Mouse (Mus musculus) left cerebral cortex, adult 8-10 months (tissue): Measurements from ENCODE around the gene Ntng2. TPM values are rescaled to one million over a fixed set of nuclear protein-coding genes. Genes with fewer than 3 reads are reported as not detected.

ENCODE experiments used
- DNase-seq, 2 experiments: peaks; one replicate each; pipeline ENCODE4 v3.0.0; 2022; ENCODE audit warnings: low spot score in 2 of 2
- total RNA-seq, 4 experiments: library from RNA; stranded (reverse); gene quantifications; 2 replicates each; pipeline ENCODE4 v1.2.4; 2022

Ntng2 gene
- total RNA-seq, 4 experiments from 2014 or later: 71.9 to 82.7 (median 78.9) TPM

- DNase-seq: no peak
Observed at GRCm38 (mm10) chr2:29192629-29193278, 60.1 kb downstream of the Ntng2 start.

DNA sequence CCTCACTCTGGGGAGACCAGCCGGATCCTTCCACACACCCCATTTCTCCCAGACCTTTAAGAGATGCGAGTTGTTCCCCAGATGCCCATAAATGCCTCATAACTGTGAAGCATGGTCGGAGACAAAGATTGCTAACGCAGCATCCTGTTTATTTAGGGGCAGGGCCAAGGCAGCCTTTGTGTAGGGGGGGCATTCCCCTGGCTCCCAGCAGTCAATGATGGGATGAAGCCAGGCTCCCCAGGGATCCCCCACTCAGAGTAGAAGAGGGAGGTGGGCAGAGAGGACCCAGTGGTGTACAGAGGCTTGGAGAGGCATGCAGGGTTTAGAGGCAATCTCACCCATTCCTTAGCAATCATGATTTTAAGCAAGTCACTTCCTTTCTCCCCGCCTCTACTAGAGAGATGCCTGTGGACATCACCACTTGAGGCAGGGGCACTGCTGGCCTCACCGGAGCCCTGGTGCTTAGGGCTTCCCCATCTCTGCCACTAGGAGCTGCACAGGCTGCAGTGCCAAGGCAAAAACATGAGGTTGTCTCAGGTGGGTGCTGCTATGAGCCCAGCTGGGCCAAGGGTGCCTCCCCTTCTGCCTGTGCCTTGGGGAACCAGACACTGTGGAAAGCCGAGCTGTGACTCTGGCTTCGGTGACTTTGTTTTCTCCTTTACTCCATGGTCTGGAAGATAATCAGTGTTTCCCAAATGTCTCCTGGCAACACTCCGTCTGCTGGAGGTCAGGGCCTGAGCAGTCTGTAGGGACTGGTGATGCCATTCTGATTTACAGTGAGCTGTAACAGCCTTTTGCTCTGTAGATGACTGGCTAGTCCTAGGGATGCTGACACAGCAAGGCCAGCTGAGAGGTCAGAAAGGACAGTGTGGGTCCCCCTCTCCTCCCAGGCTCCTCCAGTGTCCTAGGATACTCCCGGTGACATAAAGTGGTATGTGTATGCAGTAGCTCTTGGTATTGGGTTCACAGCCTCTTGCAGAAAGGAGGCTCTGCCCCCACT is 61.3 kb downstream of the Ntng2 start:
- no peak for DNase-seq

DNA sequence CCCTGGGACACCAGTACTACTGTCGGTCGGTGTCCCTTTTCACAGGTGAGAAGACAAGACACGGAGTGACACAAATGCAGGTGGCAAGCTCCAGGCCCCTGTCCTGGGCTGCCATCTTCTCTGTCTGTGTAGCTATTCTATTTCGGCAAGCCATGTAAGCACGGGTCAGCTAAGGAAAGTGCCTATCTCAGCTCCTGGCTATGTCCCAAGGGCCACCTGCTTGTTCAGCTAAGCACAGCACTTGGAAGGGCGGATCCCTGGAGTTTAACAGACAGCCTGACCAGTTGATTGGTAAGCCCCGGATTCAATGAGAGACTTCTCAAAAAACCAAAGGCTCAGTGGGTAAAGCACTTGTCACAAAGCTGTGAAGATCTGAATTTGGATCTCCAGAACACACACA is 62.4 kb downstream of the Ntng2 start:
- no peak for DNase-seq

DNA sequence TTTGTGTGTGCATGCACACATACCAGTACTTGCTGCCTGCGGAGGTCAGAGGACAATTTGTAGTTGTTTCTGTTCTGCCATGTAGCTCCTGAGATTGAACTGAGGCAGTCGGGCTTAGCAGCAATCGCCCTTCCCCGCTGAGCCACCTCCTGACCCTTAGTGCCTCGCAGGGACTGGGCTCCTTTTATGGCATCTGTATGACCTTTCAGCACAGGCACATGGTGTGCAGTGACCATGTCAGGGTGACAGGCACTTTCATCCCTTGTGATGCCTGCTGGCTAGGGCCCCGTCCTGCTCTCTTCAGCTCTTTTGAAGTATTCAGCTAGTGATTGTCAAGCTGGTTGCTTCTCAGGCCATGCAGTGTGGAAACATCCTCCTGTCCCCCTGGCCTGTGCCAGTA is 66.6 kb downstream of the Ntng2 start:
- DNase-seq: no peak

GRCm38 (mm10) chr2:29183266-29183924 is 69.4 kb downstream of the Ntng2 start:
- no peak for DNase-seq

GRCm38 (mm10) chr2:29181111-29181510 is 71.7 kb downstream of the Ntng2 start:
- no peak for DNase-seq

GRCm38 (mm10) chr2:29179810-29180209 is 73.0 kb downstream of the Ntng2 start:
- DNase-seq: no peak

- no peak for DNase-seq
Observed at GRCm38 (mm10) chr2:29174887-29175286, 77.9 kb downstream of the Ntng2 start.

DNA sequence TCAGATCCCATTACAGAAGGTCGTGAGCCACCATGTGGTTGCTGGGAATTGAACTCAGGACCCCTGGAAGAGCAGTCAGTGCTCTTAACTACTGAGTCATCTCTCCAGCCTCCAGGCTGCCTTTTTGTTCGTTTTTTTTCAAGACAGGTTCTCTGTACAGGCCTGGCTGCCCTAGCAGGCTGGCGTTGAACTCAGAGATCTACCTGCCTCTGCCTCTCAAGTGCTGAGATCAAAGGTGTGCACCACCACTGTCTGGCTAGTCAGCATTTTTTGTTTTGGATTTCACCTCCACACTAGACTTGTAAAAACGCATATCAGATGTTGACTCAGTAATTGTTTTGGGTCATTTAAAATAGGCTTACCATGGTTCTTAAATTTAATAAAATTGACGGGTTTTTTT is 84.7 kb downstream of the Ntng2 start:
- no peak for DNase-seq

DNA sequence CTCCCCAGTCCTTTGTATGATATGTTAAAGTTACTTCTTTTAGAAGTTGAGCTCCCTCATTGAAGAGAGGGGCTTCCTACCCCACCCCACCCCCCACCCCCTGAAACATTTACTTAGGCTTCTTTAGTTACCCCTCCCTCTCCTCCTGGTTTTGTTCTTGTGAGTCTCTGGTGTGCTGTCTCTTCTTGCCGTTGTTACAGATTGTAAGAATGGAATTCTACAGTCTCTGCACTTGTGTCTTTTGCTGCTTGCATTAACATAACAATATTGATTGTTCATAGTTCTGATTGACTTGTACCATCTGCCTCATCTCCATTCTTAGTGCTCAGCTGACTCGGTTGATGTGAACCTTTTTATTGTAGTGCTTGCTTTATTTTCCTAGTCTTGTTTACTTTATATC is 100.9 kb downstream of the Ntng2 start:
- DNase-seq: no peak

Other genes with a start within 250 kb of the Ntng2 start
- gene Cfap77, start 197.9 kb downstream of the Ntng2 start, total RNA-seq: 1 to 10 TPM in 1 of 4 experiments, under 1 TPM in 3; 0.25 to 1.1 (median 0.48) TPM
- 10 to 100 TPM in 2 of 4 experiments, 1 to 10 TPM in 2; 9.6 to 13.4 (median 10.2) TPM for gene Ttf1, start 192.7 kb downstream of the Ntng2 start, total RNA-seq
- gene Setx, start 128.8 kb downstream of the Ntng2 start, total RNA-seq: 10 to 100 TPM; 35.8 to 58.6 (median 48.4) TPM
- gene Med27, start 93.8 kb upstream of the Ntng2 start, total RNA-seq: 10 to 100 TPM; 37.8 to 44.4 (median 40.5) TPM